Mouse (Mus musculus): ENCODE measurements around the gene Cwc25. TPM values are rescaled to one million over a fixed set of nuclear protein-coding genes. Genes with fewer than 3 reads are reported as not detected.

Cwc25 gene
- total RNA-seq (2021) = 10 to 100 TPM; 17.5 to 28.9 TPM
- polyA plus RNA-seq (2012; rRNA removed) = 5.1 and 6.5 TPM in 2 replicates
- long read RNA-seq, transcript Cwc25-201 (10 exons, 3,105 nt) = major isoform, 10 of 11 reads
- long read RNA-seq, partial matches to known transcripts = 1 of 11 reads
- long read RNA-seq, other reads (novel, unspliced or antisense) = 0 of 11 reads

DNA sequence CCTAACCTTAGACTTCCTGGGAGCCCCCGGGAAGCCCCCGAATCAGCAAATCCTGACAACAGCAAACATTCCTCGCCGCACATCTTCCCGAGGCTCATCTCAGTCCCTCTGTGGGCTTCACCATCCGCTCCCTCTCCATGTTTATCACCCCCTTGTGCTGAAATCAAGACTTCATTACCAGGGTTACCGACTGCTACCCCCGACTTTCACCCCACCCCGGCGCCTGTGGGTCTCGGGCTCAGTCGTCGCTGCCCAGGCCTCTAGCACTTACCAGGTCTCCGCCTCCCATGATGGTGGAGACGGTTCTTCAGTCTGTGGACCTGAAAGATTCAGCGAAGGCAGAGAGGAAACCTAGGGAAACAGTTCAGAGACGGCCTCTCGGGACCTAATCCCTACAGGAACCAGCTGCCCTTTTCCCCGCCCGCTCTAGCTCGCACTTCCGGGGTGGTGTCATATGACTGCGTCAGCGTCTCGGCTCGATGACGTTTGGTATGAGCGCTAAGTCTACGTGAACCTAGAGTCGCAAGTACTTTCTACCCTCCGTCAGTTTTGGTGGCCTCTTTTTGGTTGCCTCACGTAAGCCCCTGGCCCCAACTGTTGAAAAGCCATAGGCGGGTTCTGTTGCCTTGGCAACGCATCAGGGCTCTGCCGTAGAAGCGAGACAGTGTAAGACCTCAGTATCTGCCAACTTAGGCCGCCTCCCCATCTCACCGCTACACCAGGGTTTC lies at the start of gene Cwc25:
Gene Cwc25, minus strand, starts transcription at position 403 of the 728 bp plus-strand sequence.
- peak; percentile 95 for DNase-seq

DNA sequence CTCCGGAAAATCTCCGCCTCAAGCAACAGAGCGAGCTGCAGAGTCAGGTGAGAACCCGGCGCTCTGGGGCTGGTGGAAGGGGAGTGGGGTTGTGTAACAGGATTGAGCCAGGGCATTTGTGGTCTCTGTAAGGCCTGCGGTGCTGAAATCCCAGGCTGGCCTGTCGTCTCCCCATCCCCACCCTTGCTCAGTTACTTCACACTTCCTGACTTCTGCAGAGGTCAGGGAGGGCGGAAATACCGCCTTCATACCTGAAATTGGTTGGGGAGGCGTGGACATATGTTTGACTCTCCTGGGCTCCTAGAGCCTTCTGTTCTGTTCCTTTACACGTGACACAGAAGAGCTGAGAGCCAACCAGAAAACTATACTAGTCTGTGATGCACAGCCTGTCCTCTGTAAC lies 49.4 kb upstream of the Cwc25 start:
- DNase-seq = no peak

DNA sequence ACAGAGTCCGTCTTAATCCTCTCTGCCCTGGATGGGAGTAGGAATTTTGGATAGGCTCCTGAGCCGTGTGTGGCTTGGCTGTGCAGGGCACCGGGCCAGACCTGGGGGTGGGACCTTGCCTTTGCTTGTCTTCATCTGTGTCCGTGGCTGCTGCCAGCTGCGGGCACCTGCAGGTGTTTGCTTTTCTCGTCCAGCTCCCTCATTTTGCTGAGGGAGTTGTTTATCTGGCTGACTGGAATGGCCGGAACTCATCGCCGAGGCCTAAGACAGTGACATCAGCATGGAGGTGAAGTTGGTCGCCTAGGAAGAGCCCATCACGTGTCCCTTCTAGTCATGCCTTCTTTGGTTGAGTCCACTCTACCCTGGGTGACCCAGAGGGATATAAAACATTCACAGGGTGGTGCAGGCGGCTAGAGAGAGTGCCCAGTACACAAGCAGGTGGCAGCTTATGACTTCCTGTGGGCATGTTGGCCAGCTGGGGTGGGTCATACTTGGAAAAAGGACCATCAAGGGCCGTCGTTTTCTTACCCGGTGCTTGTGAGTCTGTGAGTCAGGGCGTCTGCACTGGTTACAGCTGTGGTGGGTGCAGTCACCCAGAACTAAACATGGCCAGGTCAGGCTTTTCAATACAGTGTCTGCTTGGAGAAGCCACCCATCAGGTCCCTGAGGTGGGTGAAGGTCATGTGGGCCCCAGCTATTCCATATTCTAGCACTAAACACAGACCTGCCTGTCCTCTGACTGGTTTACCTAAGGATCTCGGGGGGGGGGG lies 47.6 kb upstream of the Cwc25 start:
- DNase-seq = no peak

DNA sequence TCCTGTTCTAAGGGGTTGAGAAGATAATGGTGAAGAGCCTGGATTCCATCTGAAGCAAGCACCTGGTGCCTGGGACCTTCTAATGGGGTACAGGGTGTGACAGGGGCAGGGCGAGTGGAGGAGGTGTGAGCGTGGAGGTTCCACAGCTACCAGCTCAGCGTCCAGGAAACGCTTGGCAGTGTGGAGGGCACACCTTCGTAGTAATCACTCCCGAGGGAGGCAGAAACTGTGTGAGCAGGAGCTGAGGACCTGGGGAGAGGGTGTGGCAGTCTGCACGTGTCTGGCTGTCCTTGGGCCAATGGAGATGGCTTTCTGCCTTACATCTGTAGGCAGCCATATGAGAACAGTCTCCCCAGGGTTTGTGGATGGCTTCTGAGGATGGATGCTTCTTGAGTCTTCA lies 46.7 kb upstream of the Cwc25 start:
- no peak for DNase-seq

DNA sequence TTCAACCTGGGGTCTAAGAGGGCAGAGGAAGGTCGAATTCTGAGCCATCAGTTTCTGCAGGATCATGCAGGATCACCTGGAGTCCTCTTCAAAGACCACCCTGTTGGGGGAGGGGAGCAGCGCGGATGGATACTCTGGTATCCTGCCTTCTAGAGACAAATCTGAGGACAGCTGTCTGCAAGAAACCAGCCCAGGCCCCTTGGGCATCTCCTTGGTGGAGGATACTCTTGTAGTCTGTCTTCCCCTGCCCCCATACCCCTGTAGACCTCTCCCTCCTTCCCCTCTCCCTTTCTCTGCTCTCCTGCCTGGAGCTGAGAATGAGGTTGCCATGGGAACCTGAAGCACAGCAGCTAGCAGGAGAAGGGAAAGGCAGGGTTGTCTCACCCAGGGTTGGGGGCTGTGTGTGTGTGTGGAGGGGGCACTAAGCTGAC lies 46.1 kb upstream of the Cwc25 start:
- DNase-seq = no peak

DNA sequence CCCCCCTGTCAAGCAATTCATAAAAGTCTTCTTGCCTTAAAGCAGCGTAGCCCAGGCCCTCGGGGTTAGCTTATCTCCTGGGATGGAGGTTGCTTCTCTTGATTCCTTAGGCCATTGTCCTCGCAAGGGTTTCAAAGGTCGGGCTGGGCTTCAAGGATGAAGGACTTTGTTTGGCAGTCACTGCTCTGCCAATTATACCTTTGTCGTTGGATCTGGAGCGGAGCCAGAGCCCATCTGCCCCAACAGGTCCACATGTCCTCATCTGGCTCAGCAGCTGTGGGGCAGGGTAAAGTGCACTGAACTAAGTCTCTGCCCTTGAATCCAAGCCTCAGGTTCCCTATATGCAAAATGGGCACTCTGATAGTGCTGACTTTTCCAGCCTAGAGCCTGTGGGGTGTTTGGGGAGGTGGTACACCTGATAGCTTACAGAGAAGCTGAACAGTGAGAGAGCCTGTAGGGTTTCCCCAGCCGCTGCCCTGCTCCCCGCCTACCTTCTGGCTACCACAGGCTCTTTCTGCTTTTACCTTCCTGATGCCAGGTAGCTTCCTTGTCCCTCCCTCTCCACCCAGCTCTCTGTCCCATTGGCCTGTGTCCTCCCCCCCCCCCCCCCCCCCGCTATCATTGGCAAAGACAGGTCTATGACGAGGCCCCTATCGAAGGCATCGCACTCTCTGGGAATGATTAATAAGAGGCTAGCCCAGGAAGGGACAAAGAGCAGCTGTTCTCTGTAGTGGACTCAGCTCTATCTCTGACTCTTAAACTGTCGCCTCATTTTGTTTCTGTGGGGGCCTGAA lies 45.4 kb upstream of the Cwc25 start:
- peak; percentile 52 for DNase-seq

DNA sequence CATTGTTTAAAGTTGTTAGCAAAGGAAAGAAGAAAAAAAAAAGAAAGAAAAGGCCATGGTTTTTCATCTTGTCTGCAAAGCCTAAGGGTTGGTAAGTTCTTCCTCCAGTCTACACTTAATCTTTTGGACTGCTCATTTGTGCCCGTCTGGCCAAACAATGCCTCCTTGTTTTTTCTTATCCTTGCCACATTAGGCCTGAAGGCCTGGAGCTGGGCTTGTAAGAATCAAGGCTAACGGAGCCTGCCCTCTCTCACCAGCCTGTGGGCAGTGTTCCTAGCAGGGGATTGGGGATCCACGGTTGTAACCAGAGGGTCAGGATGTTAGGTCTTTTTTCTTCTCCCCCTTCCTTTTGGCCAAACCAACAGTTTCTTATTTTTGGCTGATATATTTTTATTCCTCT lies 44.6 kb upstream of the Cwc25 start:
- DNase-seq = peak; percentile 18

DNA sequence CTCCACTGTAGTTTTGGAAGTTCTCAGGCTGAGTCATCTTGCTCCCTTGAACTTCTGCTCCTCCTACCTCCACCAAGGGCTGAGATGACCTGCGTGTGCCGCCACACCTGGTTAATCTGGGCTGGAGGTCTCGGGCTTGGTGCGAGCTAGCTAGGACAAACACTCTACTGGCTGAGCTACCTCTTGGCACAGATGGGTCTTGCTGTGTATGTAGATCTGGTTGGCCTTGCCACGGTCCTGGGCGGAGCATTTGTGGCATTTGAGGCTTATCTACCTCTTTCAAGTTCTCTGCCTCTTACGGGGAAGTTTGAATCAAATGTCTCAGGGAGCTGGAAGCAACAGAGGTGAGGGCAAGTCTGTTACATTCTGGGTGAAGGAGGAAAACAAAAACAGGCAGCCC lies 44.0 kb upstream of the Cwc25 start:
- peak; percentile 73 for DNase-seq

DNA sequence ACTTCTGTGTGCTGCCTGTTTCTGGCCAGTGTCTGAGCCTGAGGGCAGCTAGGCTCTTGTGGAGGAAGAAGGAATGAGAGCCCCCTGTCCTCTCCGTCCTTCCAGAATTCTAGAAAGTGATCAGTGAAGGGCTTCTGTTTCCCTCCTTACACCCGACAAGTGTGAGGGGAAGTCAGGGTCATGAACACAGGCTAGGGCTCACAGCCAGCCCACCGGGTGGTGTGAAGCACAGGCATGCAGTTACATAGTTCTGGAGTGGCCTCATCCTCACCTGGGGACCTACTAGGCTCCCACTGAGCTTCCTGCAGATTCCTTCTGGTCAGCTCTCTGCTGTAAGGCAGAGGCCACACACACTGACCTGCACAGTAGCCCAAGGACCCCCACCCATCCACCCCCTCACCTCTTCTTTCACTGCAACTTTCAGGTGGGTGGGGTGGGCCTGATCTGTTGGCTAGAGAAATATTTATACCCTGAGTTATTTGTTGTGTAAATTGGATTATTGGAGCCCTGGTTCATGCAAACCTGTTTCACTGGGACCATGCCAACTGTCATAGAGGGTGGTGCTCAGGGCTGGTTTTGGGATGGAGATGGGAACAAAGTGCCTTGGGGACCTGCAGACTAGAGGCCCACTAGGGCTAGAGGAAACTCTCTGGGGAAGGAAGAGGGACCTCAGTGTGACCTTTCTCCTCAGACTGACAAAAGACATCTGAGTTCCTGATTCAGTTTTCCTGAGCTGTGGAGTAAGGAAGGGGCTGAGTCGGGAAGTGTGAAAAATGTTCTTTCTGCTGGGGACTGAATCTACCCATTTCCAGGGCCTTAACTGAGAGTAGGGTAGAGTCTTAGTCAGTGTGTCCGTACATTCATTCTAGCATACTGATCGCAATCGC lies 43.1 kb upstream of the Cwc25 start:
- DNase-seq = peak; percentile 29

DNA sequence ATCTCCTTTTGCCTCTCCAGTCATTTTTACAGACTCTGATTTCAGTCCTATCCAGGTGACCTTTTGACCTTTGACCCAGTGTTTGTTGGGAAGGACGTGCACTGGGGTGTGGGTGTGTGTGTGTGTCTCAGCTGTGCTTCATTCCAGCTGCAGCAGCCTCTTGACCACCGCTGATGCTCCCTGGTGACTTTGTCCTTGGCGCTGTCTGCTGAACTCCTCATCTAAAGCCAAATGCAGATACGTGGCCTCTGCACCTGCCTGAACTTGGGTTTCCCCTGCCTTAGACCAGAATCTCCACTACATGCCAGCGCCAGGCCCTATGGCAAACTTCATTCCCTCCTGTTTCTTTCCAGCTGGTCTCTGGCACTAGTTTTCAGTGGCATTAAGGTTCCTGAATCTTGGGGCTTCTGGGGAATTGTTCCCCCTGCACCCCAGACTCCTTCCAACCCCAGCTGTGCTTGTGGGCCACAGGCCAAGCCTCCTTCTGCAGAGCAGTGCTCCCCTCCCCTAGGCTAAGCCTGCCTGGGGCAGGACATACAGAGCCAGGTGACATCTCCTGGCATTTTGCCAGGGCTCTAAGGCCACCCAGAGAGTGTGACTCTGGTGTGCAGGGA lies 42.4 kb upstream of the Cwc25 start:
- peak; percentile 59 for DNase-seq

DNA sequence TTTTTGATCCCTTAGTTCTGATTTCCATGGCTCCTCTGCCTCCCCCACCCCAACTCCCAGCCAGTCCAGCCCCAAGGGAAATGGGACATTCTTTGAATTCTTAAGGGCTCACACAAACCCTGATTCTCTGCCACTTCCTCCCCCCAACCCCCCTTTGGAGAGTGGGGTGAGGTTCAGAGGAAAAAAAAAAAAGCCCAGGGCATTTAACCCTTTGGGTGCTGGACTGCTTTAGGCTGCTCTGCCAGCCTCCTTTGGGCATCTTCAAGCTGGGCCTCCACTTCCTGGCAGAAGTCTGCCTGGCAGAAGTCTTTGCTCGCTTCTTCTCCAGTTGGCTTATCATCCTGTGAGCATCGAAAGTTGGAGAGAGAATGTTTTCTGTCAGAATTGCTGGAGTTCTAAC lies 41.7 kb upstream of the Cwc25 start:
- peak; percentile 42 for DNase-seq

DNA sequence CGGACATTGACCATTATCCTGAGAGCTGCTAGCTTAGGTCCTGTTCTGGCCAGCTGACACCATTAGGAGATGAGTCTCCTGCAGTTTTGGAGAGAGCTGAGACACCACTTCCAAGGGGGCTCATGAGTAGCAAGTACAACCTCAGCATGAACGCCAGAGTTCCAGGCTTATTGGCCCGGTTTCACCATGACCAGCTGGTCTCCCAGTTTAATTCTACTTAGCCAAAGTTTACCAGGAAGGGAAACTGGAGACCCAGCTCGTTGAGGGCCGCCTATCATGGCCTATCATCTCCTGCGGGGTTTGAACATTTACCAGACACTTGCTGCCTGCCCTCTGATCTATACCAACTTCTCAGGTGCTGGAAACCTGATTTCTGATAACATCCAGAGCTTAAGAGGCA lies 41.3 kb upstream of the Cwc25 start:
- DNase-seq = no peak

DNA sequence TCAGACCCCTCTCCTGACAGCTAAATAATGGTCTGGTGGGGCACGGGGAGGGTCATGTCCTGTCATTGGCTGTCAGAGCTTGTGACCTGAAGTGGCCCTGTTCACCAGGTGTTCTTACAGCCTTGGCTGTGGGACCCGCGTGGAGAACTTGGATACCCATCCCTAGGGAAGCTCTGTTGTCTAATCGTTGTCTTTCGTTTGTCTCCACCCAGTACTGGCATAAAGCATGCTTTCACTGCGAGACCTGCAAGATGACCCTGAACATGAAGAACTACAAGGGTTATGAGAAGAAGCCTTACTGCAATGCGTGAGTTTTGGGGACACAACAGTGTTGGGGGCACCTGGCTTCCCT lies 40.2 kb upstream of the Cwc25 start:
- DNase-seq = no peak

DNA sequence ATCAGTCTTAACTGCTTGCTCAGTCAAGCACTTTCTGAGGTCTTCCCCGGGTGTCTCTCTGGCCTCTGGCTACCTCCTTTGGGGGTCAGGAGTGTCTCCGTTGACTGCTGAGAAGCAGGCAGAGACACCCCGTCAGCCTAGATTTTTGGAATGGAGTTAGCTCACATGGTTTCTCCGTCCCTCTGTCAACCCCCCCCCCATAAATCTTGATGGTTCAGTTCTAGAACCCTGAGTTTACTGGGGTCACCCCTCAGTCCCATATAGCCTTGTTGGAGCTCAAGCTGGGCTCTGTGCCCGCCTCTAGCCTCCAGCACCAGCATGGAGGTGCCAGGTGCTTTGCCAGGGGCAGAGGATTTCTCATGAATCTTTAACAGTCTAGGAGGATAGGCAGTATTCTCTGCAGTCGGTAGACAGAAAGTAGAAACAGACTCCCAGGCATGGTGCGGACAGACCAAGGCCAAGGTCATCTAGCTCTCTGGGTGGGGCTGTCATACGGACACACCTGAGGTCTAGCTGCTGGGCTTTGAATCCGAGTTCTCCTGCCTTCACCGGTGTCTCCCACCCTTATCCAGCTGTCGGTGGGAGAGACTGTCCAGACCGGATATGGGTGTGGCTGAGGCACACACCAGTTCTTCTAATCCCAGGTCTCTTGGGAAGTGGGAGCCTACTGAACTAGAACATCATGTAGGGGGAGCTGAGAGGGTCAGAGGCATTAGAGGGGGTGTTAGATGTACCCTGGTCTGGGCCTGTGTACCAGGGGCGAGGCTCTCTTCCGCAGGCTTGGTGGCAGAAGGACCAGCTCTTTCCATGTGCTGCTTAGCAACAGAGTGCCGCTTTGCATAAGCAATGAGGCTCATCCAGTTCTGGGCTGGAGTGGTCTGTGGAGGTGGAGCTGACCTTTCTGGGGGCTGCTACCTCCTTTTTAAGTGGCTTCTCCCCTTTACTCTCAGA lies 39.6 kb upstream of the Cwc25 start:
- DNase-seq = peak; percentile 39

DNA sequence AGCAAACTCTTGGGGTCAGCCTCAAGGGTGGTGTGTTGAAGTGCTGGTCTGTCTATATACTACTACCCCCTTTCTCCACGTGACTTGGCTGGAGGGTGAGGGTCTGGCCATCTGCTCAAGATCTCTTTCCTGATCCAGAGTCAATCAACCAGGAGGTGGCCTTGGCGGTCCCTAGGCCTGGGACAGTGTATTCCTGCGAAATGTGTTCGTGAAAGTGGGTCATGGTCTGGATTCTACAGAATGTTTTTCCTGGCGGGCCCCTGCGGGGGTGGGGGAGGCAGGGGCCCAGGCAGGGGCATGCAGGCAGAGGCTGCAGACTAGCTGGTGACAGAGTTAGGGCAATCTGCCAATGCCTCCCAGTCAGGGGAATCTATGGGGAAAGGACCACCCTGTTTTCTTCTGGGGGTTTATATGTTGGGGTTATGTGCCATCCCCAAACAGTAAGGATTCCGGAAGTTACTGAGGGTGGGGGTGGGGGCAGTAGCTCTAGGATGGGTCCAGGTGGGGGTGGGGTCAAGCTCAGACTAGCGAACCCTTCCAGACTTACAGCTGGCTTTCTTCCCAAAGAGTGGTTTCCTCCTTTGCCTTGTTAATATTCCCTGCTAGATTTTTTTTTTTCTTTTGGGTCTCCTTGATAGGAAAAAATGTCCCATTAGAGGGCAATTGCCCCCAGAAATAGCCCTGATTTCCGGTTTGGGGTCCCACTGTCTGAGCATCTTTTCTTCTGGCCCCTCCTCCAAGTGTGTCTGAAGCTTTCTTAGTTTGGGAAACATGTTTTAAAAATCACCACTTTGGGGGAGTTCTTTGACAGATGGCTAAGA lies 38.7 kb upstream of the Cwc25 start:
- peak; percentile 66 for DNase-seq

DNA sequence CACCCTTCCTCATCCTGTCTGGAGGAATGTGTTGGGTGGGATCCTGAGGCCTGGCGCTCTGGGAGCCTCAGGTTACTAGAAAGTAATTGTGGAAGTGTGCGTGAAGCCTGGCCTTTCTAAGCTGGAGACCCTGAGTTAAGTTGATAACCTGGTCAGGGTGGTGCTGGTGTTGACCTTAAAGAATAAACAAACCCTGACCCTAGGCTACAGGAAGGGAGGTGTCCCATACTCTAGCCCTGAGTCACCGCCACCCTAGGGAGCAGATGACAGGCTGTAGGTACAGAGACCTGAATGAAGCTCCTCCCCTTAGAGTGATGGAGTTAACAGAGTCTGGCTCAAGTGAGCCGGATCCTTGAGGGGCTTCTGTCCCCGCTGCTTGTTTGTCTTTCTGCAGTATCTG lies 37.5 kb upstream of the Cwc25 start:
- peak; percentile 46 for DNase-seq

DNA sequence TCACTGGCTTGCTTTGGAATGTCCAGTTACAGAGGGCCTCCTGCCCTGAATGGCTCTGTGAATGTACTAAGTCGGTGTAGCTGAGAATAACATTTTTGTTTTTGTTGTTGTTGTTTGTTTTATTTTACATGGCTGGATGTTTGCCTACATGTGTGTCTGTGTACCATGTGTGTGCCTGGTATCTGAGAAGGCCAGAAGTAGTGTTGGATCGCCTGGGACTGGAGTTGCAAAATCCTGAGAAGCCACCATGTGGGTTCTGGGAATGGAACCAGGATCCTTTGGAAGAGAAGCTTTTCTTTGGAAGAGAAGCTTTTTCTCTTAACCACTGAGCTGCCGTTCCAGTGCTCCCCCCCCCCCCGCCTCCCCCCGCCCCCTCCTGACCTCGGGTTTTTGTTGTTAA lies 36.1 kb upstream of the Cwc25 start:
- DNase-seq = peak; percentile 34

DNA sequence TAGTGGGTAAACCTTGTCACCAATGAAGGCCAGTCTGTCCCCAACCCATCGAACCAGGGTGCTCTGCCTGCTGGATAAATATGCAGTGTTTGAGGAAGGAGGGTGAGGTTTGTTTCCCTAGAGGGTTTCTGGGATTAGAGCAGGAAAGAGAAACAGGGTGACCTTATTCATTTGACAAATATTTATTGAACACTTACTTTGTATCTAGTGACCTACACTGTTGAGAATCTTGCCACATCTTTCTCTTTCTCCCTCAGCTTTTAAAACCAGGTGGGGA lies 35.8 kb upstream of the Cwc25 start:
- no peak for DNase-seq
